Mouse (Mus musculus): ENCODE results near the gene Mia. TPM values are rescaled to one million over a fixed set of nuclear protein-coding genes. Genes with fewer than 3 reads are reported as not detected.
A peak's percentile ranks its signal among the peaks of the same experiment; 100 is the strongest.

The Mia gene
- polyA plus RNA-seq, 1 experiment, result not detected

DNA sequence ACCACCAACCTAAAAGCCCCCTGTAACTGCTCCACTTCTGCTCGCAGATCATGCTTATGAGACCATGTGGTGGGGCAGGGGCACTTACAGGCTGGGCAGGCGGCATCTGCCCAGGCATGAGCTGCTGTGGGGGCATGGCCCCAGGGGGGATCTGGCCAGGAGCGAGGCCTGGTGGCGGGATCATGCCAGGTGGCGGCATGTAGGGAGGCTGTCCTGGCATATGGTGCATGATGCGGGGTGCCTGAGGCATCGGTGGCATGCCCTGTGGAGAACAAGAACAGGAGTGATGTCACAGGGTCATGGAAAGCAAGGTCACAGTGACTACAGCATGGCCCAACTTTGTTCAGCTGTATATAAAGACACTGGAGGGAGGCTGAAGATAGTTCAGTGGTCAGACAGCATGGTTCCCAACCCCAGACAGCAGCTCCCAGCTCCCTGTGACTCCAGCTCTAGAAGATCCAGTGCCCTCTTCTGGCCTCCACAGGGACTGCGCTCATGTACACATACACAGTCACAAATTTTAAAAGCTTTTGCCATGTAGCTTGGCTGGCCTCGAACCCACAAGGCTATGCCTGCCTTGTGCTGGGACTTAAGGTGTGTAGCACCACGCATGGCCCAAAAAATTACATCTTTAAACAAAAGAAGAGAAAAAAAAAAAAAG is 8.4 kb upstream of the Mia start:
- Histone ChIP-seq H3K4me1 (ENCODE audit: control insufficient read depth, insufficient read depth, low read length) (peaks cover 8% of the 10 kb centered on the region), H3K27ac (ENCODE audit: insufficient read depth, low read depth, low read length) (no peak overlapping the region), H3K4me3 (ENCODE audit: insufficient read depth, low read length) (no peak overlapping the region)
- TF ChIP-seq POLR2A (IDR thresholded peaks at IDR 0.05; ENCODE audit: borderline replicate concordance, low read depth, low read length) (no peak), CTCF (IDR thresholded peaks at IDR 0.05; ENCODE audit: low read depth, low read length) (no peak; the same call in 1 of the 2 replicates)

DNA sequence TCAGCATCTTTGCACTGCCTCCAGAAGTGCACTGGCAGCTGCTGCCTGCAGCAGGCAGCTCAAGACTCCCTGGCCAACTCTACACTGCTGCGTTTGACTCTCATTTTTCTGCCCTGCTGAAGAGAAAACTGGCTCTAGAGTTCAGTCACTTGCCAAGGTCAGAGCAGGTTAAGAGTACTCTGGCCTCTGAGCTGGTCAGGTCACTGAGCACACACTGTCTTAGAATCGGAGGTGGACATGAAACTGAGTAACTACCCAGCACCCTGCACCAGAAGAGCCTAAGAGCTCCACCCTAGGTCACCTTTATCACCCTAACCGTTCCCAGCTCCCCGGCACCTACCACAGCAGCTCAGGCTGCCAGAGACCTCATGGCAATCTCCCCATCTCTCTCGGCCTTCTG is 5.0 kb upstream of the Mia start:
- Histone ChIP-seq H3K27ac (ENCODE audit: insufficient read depth, low read depth, low read length) (no peak overlapping the region), H3K4me1 (ENCODE audit: control insufficient read depth, insufficient read depth, low read length) (no peaks in the 10 kb centered on the region), H3K4me3 (ENCODE audit: insufficient read depth, low read length) (no peak overlapping the region)
- TF ChIP-seq CTCF (IDR thresholded peaks at IDR 0.05; ENCODE audit: low read depth, low read length) (no peak), POLR2A (IDR thresholded peaks at IDR 0.05; ENCODE audit: borderline replicate concordance, low read depth, low read length) (no peak)

DNA sequence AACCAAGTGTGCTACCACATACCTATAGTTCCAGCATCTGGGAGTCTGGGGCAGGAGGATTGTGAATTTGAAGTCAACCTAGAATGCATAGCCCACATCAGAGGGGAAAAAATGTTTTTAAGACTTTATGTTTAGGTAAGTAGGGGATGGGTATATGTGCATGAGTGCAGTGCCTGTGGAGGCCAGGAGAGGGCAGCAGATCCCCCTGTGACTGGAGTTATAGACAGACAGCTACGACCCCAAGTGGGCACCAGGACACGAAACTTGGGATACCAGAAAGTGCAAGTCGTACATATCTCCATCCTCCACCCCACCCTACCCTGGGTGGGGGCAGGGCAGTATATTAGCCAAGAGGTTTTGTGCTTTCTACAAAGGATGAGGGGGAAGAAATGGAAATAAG is 4.0 kb upstream of the Mia start:
- no peak overlapping the region for H3K27ac ChIP-seq (ENCODE audit: insufficient read depth, low read depth, low read length)
- no peaks in the 10 kb centered on the region for H3K4me1 ChIP-seq (ENCODE audit: control insufficient read depth, insufficient read depth, low read length)
- TF ChIP-seq CTCF (IDR thresholded peaks at IDR 0.05; ENCODE audit: low read depth, low read length) (peak; percentile 48), POLR2A (IDR thresholded peaks at IDR 0.05; ENCODE audit: borderline replicate concordance, low read depth, low read length) (no peak)
- no peak overlapping the region for H3K4me3 ChIP-seq (ENCODE audit: insufficient read depth, low read length)

DNA sequence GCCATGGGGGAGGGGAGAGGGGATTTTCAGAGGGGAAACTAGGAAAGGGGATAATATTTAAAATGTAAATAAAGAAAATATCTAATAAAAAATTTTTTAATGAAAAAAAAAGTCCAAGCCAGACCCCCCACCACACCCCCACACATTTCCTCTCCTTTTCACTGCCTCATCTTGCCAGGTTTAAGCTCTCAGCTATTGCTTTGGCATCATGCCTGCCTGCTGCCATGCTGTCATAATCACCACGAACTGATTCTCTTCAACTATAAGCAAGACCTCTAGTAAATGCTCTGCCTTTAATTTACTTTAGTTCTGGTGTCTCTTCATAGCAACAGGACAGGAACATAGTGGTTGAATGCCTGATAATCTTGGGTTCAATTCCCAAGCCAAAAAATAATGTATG is 1.5 kb upstream of the Mia start:
- TF ChIP-seq POLR2A (IDR thresholded peaks at IDR 0.05; ENCODE audit: borderline replicate concordance, low read depth, low read length) (no peak), CTCF (IDR thresholded peaks at IDR 0.05; ENCODE audit: low read depth, low read length) (no peak)
- H3K27ac ChIP-seq (ENCODE audit: insufficient read depth, low read depth, low read length), result no peak overlapping the region
- no peak overlapping the region for H3K4me3 ChIP-seq (ENCODE audit: insufficient read depth, low read length)

DNA sequence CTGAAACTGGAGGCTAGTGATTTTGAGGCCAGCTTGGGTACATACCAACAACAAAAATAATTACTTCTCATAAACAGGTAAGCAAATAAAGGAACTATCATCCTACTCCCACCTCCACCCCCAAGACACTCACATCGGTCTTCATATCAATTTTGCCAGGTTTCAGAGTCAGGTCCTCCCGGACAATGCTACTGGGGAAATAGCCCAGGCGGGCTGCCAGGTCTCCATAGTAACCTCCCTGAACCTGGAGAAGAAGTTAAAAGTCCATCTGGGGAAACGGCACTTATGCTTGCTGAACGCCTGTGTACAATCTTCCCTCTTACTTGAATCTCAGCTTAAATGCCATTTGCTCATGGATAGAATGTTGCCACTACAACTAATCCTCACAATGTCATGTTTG is 921 bp downstream of the Mia start:
- peaks cover 9% of the 10 kb centered on the region for H3K4me1 ChIP-seq (ENCODE audit: control insufficient read depth, insufficient read depth, low read length)
- no peak overlapping the region for H3K4me3 ChIP-seq (ENCODE audit: insufficient read depth, low read length)
- TF ChIP-seq POLR2A (IDR thresholded peaks at IDR 0.05; ENCODE audit: borderline replicate concordance, low read depth, low read length) (no peak), CTCF (IDR thresholded peaks at IDR 0.05; ENCODE audit: low read depth, low read length) (no peak)
- no peak overlapping the region for H3K27ac ChIP-seq (ENCODE audit: insufficient read depth, low read depth, low read length)

More for the DNA sequence above, 1.5 kb upstream of the Mia start:
- peaks cover 9% of the 10 kb centered on the region for H3K4me1 ChIP-seq (ENCODE audit: control insufficient read depth, insufficient read depth, low read length)

DNA sequence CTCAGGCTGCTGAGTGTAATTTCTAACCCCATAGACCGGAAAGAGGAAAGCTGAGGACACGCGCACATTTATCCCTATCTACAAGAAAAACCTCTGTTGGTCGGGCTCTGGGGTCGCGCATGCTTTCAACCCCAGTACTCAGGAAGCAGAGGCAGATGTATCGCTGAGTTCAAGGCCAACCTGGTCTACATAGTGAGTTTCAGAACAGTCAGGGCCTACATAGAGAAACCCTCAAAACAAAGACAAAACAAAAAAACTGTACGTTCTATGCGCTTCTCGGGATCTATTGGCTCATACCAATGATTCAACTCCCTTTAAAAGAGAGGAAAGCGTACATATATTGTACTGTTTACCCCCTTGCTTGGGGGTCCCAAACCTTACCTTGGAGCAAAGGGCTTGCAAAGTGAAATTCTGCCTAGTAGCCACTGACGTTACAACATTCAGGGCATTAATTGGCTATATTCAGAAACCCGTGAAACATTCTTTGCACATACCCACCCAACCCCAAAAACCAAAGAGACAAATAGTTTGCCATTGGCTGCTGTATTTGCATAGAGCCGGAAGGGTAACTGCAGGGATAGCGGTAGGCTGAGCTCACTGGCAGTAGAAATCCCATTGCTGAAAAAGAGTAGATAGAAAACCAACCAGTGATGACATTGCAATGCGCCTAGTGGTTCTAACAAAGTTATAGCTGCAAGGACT is 1.6 kb downstream of the Mia start:
- Histone ChIP-seq H3K27ac (ENCODE audit: insufficient read depth, low read depth, low read length) (peak overlapping the region; percentile 42), H3K4me1 (ENCODE audit: control insufficient read depth, insufficient read depth, low read length) (peaks cover 9% of the 10 kb centered on the region), H3K4me3 (ENCODE audit: insufficient read depth, low read length) (peak overlapping the region; percentile 53)
- TF ChIP-seq CTCF (IDR thresholded peaks at IDR 0.05; ENCODE audit: low read depth, low read length) (no peak), POLR2A (IDR thresholded peaks at IDR 0.05; ENCODE audit: borderline replicate concordance, low read depth, low read length) (no peak)

DNA sequence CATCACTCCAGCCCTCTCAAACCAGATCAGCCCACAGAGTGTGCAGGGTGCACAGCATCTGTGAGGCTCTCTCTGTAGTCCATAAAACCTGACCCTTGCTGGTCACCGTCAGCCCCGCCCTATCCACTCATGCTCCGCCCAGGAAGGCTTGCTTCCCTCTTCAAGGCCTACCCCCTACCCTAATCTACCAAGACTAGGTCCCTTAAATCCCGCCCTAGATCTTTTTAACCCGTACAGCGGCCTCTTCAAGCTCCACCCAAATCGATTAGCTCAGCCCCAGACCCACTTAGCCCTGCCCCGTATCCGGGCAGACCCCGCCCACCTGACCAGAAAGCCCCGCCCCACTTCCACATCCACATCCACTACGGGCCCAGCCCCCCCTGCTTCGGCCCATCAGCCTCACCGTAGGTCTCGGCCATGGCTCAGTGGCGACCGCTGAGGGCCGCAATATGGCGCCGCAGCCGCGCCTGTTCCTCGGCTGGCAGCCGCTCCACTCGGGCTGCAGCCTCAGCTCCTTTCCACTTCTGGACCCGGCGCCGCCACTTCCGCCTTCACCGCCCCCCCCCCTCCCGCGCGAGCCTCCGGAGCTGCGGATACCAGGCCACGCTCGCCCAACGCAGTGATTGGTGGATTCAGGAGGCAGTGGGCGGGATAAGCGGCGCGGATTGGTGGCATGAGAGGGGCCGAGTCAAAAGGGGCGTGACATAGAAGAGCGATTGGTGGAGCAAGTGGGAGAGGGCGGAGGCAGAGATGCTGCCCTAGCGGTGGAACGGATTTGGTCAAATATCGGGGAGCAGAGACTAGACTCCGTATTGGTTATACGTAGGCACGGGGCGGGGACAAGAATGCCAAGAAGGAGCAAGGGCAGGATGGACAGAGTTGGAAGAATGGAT is 2.4 kb downstream of the Mia start, which contains the start of gene Rab4b:
TSS of gene Rab4b (minus strand) at position 573 of the 893 bp plus-strand sequence.
- Histone ChIP-seq H3K27ac (ENCODE audit: insufficient read depth, low read depth, low read length) (peak within 1 kb of the TSS; percentile 82), H3K4me1 (ENCODE audit: control insufficient read depth, insufficient read depth, low read length) (peaks cover 9% of the 10 kb centered on the region), H3K4me3 (ENCODE audit: insufficient read depth, low read length) (peak within 1 kb of the TSS; percentile 74)
- TF ChIP-seq CTCF (IDR thresholded peaks at IDR 0.05; ENCODE audit: low read depth, low read length), result no peak
- TF ChIP-seq POLR2A (IDR thresholded peaks at IDR 0.05; ENCODE audit: borderline replicate concordance, low read depth, low read length), result no peak

DNA sequence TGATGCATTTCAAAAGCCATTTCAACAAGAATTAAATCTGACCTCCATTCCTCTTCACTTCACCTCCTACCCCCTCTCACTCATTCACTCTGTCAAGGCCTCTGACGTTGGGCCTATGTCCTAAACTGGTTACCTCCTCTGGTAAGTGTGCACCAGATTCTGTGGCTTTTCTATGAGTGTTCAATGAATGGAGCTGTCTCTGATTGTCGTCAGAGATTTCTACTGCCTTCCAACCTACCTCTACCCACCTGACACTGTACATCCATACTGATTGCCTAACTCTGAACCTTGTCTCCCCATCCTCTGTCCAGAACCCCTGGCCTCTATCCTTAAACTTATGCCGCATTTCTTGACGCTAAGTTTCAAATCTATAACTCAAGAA is 3.0 kb downstream of the Mia start:
- TF ChIP-seq POLR2A (IDR thresholded peaks at IDR 0.05; ENCODE audit: borderline replicate concordance, low read depth, low read length) (no peak), CTCF (IDR thresholded peaks at IDR 0.05; ENCODE audit: low read depth, low read length) (no peak)
- peaks cover 9% of the 10 kb centered on the region for H3K4me1 ChIP-seq (ENCODE audit: control insufficient read depth, insufficient read depth, low read length)
- peak overlapping the region; percentile 82 for H3K27ac ChIP-seq (ENCODE audit: insufficient read depth, low read depth, low read length)
- peak overlapping the region; percentile 74 for H3K4me3 ChIP-seq (ENCODE audit: insufficient read depth, low read length)

DNA sequence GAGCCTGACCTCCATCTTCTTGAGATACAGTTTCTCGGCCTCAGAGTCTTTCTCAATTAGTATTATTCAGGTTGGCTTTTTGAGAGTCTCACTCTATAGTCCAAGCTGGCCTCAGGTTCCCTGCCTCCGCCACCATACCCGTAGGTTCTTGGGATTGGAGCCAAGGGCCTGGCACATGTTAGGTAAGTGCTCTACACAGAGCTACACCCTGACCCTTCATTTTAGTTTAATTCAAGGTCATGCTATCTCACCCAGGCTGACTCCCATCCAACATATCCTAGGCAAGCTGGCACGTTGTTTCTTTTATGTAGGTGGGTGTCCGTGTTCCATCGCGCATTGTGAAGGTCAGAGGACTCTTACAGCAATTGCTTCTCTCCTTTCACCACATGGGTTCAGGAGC is 6.1 kb downstream of the Mia start:
- Histone ChIP-seq H3K27ac (ENCODE audit: insufficient read depth, low read depth, low read length) (no peak overlapping the region), H3K4me3 (ENCODE audit: insufficient read depth, low read length) (no peak overlapping the region), H3K4me1 (ENCODE audit: control insufficient read depth, insufficient read depth, low read length) (peaks cover 9% of the 10 kb centered on the region)
- no peak for TF ChIP-seq CTCF (IDR thresholded peaks at IDR 0.05; ENCODE audit: low read depth, low read length)
